Mouse (Mus musculus) ovary, postnatal 10 days (tissue): Measurements from ENCODE around the gene Cyp4f37.
A peak's percentile ranks its signal among the peaks of the same experiment; 100 is the strongest.
"Not testable (repeated sequence)": the region's sequence is repeated elsewhere in the genome, so short reads cannot be mapped to it uniquely, and the experiment has no call there.

ENCODE experiments used
- DNase-seq: peaks from one replicate; pipeline ENCODE4 v3.0.0; 2022; ENCODE audit warnings: low spot score

The Cyp4f37 gene

GRCm38 (mm10) chr17:32621018-32621417, at the start of gene Cyp4f37:
TSS of gene Cyp4f37 (plus strand) at chr17:32621309.
- DNase-seq, result not testable (repeated sequence)

DNA sequence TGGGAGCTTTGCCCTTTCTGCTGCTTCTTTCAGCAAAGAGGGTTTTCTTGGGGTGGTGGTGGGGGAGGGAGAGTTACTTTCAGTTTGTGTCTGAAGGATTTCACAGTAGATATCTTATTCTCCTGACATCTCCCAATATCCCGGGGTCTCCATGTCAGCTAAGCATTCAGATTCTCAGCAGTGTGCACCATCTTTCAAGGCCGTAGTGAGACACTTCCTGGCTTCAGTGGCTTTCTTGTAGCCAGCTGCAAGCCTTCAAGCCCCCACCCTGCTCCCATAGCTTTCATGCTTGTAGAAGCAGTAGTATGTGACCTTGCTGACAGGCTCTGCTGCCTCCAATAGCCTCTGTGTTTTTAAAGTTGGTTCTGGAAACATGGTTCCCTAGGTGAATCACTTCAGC, 47.8 kb upstream of the Cyp4f37 start:
- not testable (repeated sequence) for DNase-seq

- DNase-seq, result no peak
Observed at GRCm38 (mm10) chr17:32577496-32578186, 43.5 kb upstream of the Cyp4f37 start.

DNA sequence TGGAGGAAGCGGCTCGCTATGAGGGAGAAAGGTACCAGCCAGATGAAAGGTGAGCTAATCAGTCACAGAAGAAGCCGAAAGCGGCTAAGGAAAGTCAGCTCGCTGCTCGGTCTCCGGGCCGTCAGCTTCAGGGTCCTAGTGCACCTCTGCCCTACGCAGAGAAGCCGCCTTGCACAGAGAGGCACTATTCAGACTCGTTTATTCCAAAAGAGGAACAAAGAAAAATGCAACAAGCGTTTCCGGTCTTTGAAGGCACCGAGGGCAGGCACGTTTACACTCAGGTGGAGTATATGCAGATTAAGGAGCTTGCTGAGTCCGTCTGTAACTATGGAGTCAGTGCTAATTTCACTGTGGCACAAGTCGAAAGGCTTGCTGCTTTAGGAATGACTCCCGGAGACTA, 24.6 kb upstream of the Cyp4f37 start:
- no peak for DNase-seq

DNA sequence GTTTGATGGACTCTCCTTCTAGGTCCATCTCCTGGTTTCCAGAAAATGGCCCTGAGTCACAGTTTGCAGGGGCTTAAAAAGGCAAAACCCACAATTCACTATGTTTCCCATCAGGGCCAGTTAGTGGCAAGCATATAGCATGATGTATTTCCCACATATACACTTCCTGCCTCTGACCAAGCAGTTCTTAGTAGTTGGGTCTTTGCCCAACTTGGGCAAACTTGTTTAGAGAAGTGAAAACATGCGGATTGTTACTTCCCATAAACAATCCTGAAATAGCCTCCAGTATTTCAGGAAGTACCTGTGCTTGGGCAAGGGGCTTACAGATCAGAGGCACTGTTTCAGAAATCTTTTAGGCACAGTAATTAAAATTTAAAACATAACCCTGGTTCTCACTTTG, 13.1 kb upstream of the Cyp4f37 start:
- DNase-seq, result no peak

DNA sequence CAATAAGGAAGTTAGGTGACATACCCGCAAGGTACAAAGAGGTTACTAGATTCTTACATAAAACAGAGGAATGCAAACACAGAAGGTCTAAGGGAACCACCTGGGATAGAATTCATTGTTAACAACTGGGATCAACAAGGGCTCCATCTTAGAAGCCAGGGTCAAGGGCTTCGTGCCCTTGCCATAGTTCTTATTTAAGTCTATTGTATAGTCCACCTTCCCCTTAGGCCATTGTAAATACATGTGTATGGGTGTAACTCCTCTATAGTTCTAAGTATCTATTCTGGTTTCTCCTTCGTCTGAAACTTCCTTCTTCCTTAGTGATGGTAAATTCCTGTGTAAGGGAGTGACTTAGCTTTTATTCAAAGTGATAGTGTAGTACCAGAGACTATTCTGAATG, 10.9 kb upstream of the Cyp4f37 start:
- DNase-seq, result not testable (repeated sequence)

DNA sequence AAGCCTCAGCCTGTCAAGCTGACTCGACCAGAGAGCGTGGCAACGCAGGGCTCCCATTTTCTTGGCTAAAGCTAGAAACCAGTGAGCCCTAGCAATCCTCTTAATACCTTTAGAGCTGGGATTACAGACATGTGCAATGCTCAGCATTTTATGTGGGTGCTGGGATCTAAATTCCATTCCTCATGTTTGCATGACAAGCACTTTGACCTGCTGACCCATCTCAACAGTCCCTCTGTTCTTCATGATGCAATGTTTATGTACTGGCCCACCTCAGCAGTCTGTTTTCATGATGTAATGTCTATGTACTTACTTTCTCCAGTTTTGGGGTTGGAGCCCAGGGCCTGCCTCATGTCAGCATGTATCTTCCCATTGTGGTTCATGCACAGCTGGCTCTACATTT, 10.2 kb upstream of the Cyp4f37 start:
- no peak for DNase-seq

DNA sequence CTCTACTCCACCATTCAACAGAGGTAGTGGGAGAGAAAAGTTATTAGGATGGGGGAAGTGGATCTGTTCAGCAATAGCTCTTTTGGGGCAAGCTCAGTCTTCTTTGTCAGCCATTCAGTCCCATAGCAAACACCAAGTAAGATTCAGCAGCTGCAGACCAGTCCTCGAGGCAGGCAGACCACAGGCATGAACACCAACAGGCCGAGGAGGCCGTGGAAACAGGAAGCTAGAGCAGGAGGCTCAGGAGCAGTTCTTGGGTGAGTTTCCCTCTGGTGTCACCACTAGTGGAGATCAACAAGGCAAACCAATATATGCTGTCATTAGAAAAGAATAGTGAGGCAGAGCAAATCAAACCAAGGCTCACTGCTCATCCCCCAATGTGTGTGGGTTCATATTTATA, 8.7 kb upstream of the Cyp4f37 start:
- no peak for DNase-seq

DNA sequence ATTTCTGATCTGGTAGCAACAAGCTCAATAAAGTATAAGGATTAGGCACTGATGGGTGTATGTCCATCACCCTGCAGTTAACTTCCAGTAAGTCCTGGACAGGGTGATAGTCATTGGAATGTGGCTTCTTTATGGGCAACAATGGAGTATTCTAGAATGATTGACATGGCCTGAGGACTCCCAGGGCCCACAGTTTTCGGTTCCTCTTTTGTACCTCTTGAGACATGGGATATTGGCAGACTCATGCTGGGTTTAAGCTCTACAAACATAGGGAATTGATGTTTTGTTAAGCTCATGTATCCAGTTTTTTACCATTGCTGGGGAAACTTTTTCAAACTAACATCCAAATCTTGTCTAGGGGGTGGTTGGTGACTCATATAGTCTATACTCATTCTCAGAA, 3.9 kb upstream of the Cyp4f37 start:
- DNase-seq, result no peak

- DNase-seq, result not testable (repeated sequence)
Observed at GRCm38 (mm10) chr17:32629726-32630125, 8.6 kb downstream of the Cyp4f37 start.

DNA sequence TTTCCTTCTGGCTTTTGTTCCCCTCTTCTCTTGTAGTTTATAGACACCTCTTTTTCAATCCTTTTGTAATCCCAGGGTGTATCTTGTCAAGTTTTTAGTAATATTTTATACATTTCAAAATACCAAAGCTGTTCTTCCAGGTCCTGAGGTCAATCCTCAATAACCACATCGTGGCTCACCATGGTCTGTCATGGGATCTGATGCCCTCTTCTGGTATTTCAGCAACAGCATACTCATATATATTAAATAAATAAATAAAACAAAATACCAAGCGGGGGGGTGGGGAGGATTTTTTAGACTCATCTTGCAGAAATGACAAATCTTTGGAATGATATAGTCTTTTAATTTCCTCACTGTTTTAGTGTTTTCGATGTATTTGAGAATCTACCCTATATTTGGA, 10.8 kb downstream of the Cyp4f37 start:
- DNase-seq, result no peak

GRCm38 (mm10) chr17:32634242-32634971, 13.3 kb downstream of the Cyp4f37 start:
- not testable (repeated sequence) for DNase-seq

DNA sequence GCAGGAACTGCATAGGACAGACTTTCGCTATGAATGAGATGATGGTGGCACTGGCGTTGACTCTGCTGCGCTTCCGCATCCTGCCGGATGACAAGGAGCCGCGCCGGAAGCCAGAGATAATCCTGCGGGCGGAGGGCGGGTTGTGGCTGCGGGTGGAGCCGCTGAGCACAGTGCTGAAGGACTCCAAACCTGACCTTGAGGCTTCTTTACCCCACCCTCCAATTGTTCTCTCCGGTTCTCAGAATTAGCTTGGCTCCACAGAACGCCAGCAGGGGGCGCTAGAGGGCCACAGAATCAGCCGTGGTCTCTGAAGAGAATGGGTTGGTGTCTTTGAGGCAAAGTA, 13.8 kb downstream of the Cyp4f37 start:
- DNase-seq, result peak; percentile 76

DNA sequence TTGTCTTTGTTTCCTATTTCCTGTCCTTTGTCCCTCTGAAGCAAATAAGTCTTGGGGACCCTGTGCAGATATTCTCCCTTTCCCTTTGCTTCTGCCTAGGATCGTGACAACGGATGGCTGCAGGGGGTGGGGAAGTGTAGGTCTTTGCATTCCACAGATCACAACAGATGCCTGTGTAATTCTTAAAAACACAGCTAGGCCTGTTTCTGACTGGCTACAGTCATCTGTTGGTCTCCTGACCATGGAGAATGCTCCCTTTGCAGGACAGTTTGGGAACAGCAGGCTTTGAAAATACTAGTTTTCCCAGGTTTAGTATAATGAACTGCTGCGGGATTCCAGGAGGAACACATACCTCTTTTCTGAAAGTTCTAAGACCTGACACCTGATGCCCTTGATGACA, 15.2 kb downstream of the Cyp4f37 start:
- no peak for DNase-seq

- no peak for DNase-seq
Observed at GRCm38 (mm10) chr17:32637151-32637550, 16.0 kb downstream of the Cyp4f37 start.

DNA sequence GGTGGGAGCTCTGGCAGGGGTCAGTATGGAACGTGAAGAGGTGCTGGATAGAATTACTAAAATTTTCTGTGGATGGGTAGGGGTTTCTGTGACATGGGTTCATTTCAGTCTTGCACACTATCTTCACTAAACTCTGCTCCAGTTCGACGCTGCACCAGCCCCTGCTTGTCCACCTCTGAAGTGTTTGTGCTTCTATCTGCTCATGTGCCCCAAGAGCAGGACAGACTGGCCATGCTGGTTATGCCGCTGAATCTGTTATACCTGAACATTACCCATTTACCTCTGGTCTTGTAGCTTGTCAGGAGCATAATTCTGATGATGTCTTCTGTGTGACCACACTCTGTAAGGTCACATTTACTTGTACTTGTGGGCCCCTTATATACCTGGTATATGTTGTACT, 25.5 kb downstream of the Cyp4f37 start:
- DNase-seq, result no peak

GRCm38 (mm10) chr17:32653860-32654259, 32.8 kb downstream of the Cyp4f37 start:
- DNase-seq, result no peak

DNA sequence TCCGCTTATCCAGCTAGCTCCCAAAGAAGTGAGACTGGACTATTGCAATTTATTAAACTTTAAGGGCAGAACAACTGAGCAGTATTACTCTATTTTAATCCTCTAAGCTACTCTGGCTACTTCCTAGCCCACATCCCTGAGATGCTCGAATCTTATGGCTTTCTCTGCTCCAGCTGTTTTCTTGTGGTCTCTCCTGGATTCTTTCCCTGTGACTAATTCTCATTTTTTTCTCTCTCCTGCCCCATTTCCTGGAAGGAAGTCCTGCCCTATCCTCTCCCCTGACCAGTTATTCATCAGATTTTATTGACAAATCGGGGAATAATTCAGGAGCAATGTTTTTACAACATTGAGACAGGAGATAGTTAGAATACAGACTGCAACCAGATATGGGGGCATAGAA, 35.9 kb downstream of the Cyp4f37 start:
- no peak for DNase-seq

- DNase-seq, result no peak
Observed at GRCm38 (mm10) chr17:32658246-32658645, 37.1 kb downstream of the Cyp4f37 start.

GRCm38 (mm10) chr17:32658712-32659111, 37.6 kb downstream of the Cyp4f37 start, which contains the start of gene Cyp4f40:
TSS of gene Cyp4f40 (plus strand) at chr17:32658900.
- no peak for DNase-seq

DNA sequence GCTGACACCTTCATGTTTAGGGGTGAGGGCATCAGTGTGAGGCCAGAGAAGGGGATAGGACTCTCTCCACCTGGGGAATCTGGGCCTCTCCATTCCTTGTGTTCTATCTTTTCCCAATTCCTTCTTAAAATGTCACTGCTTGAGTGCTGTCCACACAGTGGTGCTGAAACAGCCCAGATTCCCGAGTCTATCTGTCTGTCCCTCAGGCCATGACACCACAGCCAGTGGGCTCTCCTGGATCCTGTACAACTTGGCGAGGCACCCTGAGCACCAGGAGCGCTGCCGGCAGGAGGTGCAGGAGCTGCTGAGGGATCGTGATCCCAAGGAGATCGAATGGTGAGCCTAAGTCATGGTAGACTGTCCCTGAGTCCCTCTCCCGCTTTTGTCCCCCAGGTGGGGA, 52.9 kb downstream of the Cyp4f37 start:
- DNase-seq, result no peak

GRCm38 (mm10) chr17:32676040-32676635, 55.0 kb downstream of the Cyp4f37 start:
- DNase-seq, result no peak

DNA sequence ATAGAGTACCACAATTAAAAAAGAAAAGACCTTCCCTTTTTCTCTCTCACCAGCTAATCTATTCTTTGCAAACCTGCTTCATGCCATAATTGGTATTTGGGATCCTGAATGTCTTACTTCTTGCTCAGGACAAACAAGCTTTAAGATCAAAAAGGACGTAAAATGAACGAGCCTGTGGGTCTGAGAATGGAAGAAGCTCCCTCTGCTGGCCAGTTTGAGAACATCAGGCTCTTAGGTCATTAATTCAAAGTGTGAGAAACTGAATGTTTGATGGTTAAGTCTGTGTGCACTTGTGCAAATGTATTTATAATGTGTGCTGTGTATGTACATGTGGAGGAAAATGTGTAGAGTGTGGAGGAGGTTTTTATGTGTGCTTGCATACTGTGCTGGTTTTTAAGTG, 59.3 kb downstream of the Cyp4f37 start:
- no peak for DNase-seq
